Mouse (Mus musculus): ENCODE measurements around the gene Crtc1.

GRCm38 (mm10) chr8:70486941-70487520, 47.7 kb upstream of the Crtc1 start, which contains the start of gene Tmem59l:
- TF ChIP-seq MAFK (IDR thresholded peaks at IDR 0.05; ENCODE audit: insufficient read depth, low read depth, low read length): no peak
- TF ChIP-seq ZNF384 (IDR thresholded peaks at IDR 0.05; ENCODE audit: low read depth, low read length): no peak
